Mouse (Mus musculus) liver, adult 2 months (tissue): ENCODE results near the gene Arl6.

Experiments
- CTCF ChIP-seq: fragments of 200-500 bp; IDR thresholded peaks from 2 replicates; pipeline ENCODE4 v1.5.1; 2011; ENCODE audit warnings: low read depth, low read length, control low read depth
- POLR2A ChIP-seq: fragments of 200-500 bp; IDR thresholded peaks from 2 replicates; pipeline ENCODE4 v1.6.1; 2011; ENCODE audit warnings: low read length, control low read depth; ENCODE audit not compliant: insufficient read depth; ENCODE audit errors: extremely low read depth

GRCm38 (mm10) chr16:59615675-59616074 is 23.5 kb downstream of the Arl6 start:
- TF ChIP-seq POLR2A, result no peak
- no peak for TF ChIP-seq CTCF
